Mouse (Mus musculus): ENCODE data around the gene Gm5773. TPM values are rescaled to one million over a fixed set of nuclear protein-coding genes. Genes with fewer than 3 reads are reported as not detected.
"Not testable (repeated sequence)": the region's sequence is repeated elsewhere in the genome, so short reads cannot be mapped to it uniquely, and the experiment has no call there.

Gene Gm5773
- polyA plus RNA-seq (2014; fragmentation: Nextera tagmentation; extraction: Ambion mirVana), result not detected in 2 replicates

DNA sequence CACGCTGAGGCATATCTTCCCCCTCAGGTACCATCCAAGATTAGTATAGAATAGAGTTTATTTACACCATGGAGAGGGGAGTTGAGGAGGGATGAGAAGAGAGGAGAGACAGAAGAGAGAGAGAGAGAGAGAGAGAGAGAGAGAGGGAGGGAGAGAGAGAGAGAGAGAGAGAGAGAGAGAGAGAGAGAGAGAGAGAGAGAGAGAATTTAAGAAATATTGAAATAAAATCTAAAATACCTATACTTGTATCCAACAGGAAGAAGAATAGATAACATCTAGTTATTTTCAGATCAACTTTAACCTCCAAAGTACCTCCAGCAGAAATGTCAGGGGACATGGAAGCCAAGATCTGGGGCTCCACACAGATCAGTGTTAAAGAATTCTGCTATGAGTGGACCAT lies at the start of gene Gm5773:
Gm5773 (plus strand) TSS at position 301 of the 400 bp plus-strand sequence.
- H3K27ac ChIP-seq (ENCODE audit: low read depth, low read length); H3K9ac ChIP-seq (ENCODE audit: low read depth, low read length); H3K27me3 ChIP-seq (replicated peaks; ENCODE audit: control insufficient read depth, insufficient read depth, low read length); DNase-seq (ENCODE audit: low spot score); H3K4me3 ChIP-seq (ENCODE audit: low read depth, low read length); H3K4me1 ChIP-seq (replicated peaks; ENCODE audit: control insufficient read depth, insufficient read depth, low read length); H3K36me3 ChIP-seq (ENCODE audit: control insufficient read depth, insufficient read depth, low read length); H3K4me2 ChIP-seq; H3K9me3 ChIP-seq (ENCODE audit: control insufficient read depth, low read length); ATAC-seq (replicated peaks; ENCODE audit: low FRiP score): not testable (repeated sequence)
- WGBS, result 73% methylated on average over 1 of the region's 1 CpGs

DNA sequence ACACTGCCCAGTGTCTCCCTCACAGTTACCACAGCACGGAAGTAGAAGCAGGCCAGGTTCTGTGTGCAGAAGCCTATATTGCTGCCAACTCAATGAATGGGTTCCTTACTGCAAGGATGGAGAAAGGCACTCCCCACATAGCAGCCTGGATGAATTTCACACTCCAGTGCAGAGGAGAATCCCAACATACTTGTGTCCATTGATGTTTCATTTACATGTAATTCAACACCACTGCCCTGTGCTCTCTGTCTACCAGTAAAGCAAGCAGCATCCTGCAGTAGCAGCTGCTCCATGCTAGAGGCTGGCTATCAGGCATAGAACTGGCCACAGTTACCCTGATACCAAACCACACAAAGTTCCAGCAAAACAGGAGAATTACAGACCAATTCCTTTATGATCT lies 27.3 kb upstream of the Gm5773 start:
- not testable (repeated sequence) for H3K36me3 ChIP-seq (ENCODE audit: control insufficient read depth, insufficient read depth, low read length); ATAC-seq (replicated peaks; ENCODE audit: low FRiP score); H3K4me3 ChIP-seq (ENCODE audit: low read depth, low read length); H3K27me3 ChIP-seq (replicated peaks; ENCODE audit: control insufficient read depth, insufficient read depth, low read length); H3K27ac ChIP-seq (ENCODE audit: low read depth, low read length); H3K9ac ChIP-seq (ENCODE audit: low read depth, low read length); DNase-seq (ENCODE audit: low spot score); H3K4me2 ChIP-seq; H3K9me3 ChIP-seq (ENCODE audit: control insufficient read depth, low read length); H3K4me1 ChIP-seq (replicated peaks; ENCODE audit: control insufficient read depth, insufficient read depth, low read length)
- WGBS, result 57% methylated on average over 1 of the region's 1 CpGs

- H3K4me1 ChIP-seq (replicated peaks; ENCODE audit: control insufficient read depth, insufficient read depth, low read length); ATAC-seq (replicated peaks; ENCODE audit: low FRiP score); H3K27me3 ChIP-seq (replicated peaks; ENCODE audit: control insufficient read depth, insufficient read depth, low read length); H3K9me3 ChIP-seq (ENCODE audit: control insufficient read depth, low read length); DNase-seq (ENCODE audit: low spot score); H3K36me3 ChIP-seq (ENCODE audit: control insufficient read depth, insufficient read depth, low read length); H3K4me3 ChIP-seq (ENCODE audit: low read depth, low read length); H3K27ac ChIP-seq (ENCODE audit: low read depth, low read length); H3K9ac ChIP-seq (ENCODE audit: low read depth, low read length); H3K4me2 ChIP-seq: not testable (repeated sequence)
- WGBS, result 89% methylated on average over 18 of the region's 18 CpGs
These were observed 18.8 kb upstream of the Gm5773 start for GRCm38 (mm10) chr3:93754022-93754421.

DNA sequence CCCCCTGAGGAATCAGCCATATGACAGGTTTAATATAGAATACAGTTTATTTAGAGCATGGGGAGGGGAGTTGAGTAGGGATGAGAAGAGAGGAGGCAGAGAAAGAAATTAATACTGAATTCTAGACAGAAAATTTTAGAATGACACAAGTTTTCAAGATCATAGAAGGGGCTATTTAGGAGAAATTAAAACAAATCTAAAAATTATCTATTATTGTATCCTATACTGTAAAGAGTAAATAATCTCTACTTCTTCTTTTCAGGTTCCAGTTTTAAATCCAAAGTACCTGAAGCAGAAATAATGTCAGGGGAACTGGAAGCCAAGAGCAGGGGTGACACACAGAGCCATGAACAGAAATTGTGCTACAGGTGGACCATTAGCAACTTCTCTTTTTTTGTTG lies 23.3 kb downstream of the Gm5773 start, which contains the start of gene Tdpoz4:
Tdpoz4 (plus strand) TSS at position 301 of the 400 bp plus-strand sequence.
- H3K27me3 ChIP-seq (replicated peaks; ENCODE audit: control insufficient read depth, insufficient read depth, low read length); H3K9me3 ChIP-seq (ENCODE audit: control insufficient read depth, low read length); H3K4me1 ChIP-seq (replicated peaks; ENCODE audit: control insufficient read depth, insufficient read depth, low read length); H3K4me2 ChIP-seq; H3K36me3 ChIP-seq (ENCODE audit: control insufficient read depth, insufficient read depth, low read length); H3K27ac ChIP-seq (ENCODE audit: low read depth, low read length); ATAC-seq (replicated peaks; ENCODE audit: low FRiP score); DNase-seq (ENCODE audit: low spot score); H3K9ac ChIP-seq (ENCODE audit: low read depth, low read length); H3K4me3 ChIP-seq (ENCODE audit: low read depth, low read length): not testable (repeated sequence)

DNA sequence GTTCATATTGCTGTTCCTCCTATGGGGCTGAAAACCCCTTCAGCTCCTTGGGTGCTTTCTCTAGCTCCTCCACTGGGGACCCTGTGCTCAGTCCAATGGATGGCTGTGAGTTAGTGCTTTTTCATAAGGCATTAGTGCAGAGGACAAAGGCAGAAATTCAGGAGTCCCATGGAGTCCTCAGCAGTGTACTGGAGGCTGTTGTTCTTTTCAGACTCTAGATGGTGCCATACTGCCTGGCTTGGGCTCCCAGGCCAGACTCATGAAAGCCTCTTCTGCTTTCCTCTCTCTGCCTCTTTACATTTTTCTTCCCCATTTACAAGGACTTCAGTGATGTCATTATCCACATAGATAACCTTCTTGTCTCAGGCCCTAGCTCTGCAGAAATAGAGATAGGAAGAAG lies 40.5 kb downstream of the Gm5773 start:
- not testable (repeated sequence) for DNase-seq (ENCODE audit: low spot score); H3K27ac ChIP-seq (ENCODE audit: low read depth, low read length); H3K9me3 ChIP-seq (ENCODE audit: control insufficient read depth, low read length); H3K4me2 ChIP-seq; H3K4me1 ChIP-seq (replicated peaks; ENCODE audit: control insufficient read depth, insufficient read depth, low read length); H3K4me3 ChIP-seq (ENCODE audit: low read depth, low read length); ATAC-seq (replicated peaks; ENCODE audit: low FRiP score); H3K36me3 ChIP-seq (ENCODE audit: control insufficient read depth, insufficient read depth, low read length); H3K9ac ChIP-seq (ENCODE audit: low read depth, low read length); H3K27me3 ChIP-seq (replicated peaks; ENCODE audit: control insufficient read depth, insufficient read depth, low read length)

Other genes starting within 250 kb of the Gm5773 start
- gene S100a10, start 217.9 kb upstream of the Gm5773 start, polyA plus RNA-seq (2014; fragmentation: Nextera tagmentation; extraction: Ambion mirVana), result 137 and 144 TPM in 2 replicates
- gene Tdpoz2, start 120.3 kb upstream of the Gm5773 start, polyA plus RNA-seq (2014; fragmentation: Nextera tagmentation; extraction: Ambion mirVana), result not detected in 2 replicates
- not detected in 2 replicates for gene Tdpoz1, start 96.7 kb upstream of the Gm5773 start, polyA plus RNA-seq (2014; fragmentation: Nextera tagmentation; extraction: Ambion mirVana)
- gene Gm37596, start 79.9 kb upstream of the Gm5773 start, polyA plus RNA-seq (2014; fragmentation: Nextera tagmentation; extraction: Ambion mirVana), result not detected in 2 replicates
- gene Tdpoz4, start 23.4 kb downstream of the Gm5773 start, polyA plus RNA-seq (2014; fragmentation: Nextera tagmentation; extraction: Ambion mirVana), result not detected in 2 replicates
- gene Tdpoz3, start 53.0 kb downstream of the Gm5773 start, polyA plus RNA-seq (2014; fragmentation: Nextera tagmentation; extraction: Ambion mirVana), result not detected in 2 replicates
- not detected in 2 replicates for gene Gm9117, start 170.5 kb downstream of the Gm5773 start, polyA plus RNA-seq (2014; fragmentation: Nextera tagmentation; extraction: Ambion mirVana)
- not detected in 2 replicates for gene Tdpoz5, start 188.3 kb downstream of the Gm5773 start, polyA plus RNA-seq (2014; fragmentation: Nextera tagmentation; extraction: Ambion mirVana)